Mouse (Mus musculus) bone marrow, adult 2 months (tissue): Measurements from ENCODE around the gene Nmb.

Source experiments
- CTCF ChIP-seq: fragments of 200-500 bp; IDR thresholded peaks from 2 replicates; pipeline ENCODE4 v1.5.1; 2011; ENCODE audit warnings: low read length, control low read depth; ENCODE audit not compliant: control insufficient read depth, insufficient read depth
- POLR2A ChIP-seq: fragments of 200-500 bp; IDR thresholded peaks from 2 replicates; pipeline ENCODE4 v1.6.1; 2011; ENCODE audit warnings: low read depth, mild to moderate bottlenecking, control low read depth, low read length, borderline replicate concordance; ENCODE audit not compliant: control insufficient read depth

DNA sequence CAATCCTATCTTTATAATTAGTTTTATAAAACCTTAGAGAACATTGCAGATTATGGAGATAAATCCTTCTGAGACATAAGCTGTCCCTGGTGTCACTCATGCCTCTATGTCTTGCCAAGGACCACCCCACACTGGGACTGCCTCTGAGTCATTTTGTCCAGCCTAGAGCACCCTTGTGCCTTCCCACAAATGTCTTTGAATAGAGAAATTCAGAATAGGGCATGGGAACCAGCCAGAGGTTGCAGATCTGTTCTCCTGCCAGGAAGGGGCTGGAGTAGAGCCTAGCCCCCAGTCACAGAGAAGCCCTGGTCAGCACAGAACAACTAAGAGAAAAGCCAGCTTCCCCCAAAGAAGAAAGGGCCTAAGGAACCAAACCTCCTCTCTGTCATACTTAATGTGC lies 49.6 kb downstream of the Nmb start:
- TF ChIP-seq CTCF (no peak), POLR2A (no peak)
